Mouse (Mus musculus): ENCODE results near the gene Rusc1.

Gene Rusc1

GRCm38 (mm10) chr3:89093175-89093574, at the start of gene Rusc1:
Rusc1 (minus strand) TSS chr3:89093311.
- peak; percentile 78 for DNase-seq (ENCODE audit: low spot score)

- peak; percentile 24 for DNase-seq (ENCODE audit: low spot score)
Measured at GRCm38 (mm10) chr3:89136365-89136764, 43.3 kb upstream of the Rusc1 start.

DNA sequence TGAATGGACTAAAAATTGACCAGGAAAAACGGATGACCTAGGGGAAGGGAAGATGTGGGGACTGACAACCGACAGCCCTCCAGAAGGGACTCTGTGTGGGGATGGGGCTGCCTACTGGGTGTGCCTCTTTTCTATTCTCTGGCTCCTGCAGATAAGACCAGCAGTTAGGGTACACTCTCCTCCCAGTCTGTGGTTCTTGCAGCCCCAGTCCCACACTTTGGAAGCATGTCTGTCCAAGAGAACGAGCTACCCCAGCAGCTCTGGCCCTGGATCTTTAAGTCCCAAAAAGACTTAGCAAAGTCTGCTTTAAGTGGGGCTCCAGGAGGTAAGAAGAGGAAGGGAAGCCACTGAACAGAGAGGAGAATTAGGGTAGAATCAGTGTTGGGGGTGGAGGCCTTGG, 42.8 kb upstream of the Rusc1 start, which contains the start of gene Pklr:
Gene Pklr, plus strand, starts transcription at position 185 of the 400 bp plus-strand sequence.
- DNase-seq (ENCODE audit: low spot score): no peak

- no peak for DNase-seq (ENCODE audit: low spot score)
Measured at GRCm38 (mm10) chr3:89133752-89134151, 40.6 kb upstream of the Rusc1 start.

DNA sequence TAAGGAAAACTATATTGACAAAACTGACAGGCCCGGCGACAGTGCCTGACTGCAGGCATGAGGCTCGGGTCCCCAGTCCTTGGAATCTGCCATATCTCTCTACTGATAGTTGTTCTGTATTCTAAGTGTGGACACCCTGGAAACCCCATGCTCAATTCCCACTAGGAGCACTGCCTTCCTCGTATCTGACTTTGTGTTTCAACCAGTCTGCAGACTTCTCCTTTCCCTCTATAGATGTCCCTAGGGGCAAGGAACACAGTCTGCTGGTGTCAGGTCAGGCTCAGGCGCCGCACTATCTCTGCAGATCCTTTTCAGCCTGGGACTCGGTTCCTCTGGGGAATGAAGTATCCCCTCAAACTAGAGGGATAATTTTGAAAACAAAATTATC, 39.9 kb upstream of the Rusc1 start:
- DNase-seq (ENCODE audit: low spot score): no peak

DNA sequence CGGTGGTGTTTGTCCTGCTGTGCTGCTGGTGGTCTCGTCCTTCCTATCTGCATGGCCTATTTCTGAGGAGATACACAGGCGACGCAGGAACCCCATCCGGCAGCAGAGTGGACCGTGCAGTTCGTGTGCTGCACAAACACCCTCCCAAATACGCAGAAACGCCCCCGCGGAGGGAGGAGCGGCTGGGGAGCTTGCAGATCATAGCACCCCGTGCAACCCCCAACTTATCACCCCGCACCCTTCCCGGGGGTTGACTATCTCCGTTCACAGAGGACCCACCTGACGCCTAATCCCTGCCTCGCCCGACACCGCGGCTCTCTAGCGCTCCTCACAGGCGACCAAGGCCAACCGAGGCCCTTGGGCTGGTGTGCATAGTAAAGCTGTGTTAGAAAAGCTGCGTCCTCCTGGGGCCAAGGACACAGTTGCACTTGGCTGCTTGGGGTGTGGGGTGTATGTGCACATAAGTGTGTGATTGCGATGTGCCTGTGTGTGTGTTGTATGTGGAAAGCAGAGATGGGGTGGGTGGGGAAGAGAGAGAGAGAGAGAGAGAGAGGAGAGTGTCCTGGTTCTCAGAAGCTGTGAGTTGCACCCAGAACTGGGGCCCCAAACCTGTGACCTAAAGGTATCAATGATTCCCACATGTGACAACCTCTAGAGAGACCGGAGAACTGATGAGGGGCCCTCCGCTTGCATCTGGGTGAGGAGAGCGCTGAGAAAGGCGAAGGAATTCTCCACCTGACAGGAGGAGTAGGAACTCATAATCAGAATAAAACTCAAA, 39.4 kb upstream of the Rusc1 start:
- peak; percentile 63 for DNase-seq (ENCODE audit: low spot score)

DNA sequence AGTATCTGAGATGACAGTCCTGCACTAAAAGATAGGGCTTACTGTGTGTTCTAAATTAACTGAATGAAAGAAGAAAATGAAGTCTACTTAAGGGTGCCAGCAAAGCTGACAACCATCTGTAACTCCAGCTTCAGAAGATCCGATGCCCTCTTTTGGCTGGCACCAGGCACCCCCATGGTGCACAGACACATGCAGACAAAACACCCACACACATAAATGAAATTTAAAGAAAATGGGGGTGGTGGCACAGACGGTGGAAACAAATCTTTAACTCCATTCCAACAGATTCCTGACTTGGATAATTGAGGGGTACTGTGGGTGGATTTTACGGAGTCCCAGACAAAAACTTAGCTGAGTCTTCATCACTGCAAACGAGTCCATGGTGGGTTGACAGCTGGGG, 38.7 kb upstream of the Rusc1 start:
- no peak for DNase-seq (ENCODE audit: low spot score)

DNA sequence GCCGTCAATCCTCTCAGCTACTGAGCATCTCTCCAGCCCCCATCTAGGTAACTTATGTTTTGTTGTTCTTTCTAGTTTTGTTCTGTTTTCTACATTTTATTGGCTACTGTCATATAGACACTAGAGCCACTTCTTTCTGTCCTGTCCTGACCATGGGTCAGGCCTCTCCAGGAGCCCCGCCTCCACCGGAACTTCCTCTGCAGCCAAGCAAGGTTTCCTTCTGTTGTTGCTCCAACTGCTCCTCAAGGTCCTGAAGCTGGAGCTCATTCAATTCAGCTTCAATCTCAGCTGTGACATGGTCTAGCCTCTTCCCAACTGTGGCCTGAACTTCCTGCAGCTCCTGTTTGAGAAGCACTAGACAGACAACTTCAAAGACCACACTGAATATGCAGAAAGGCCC, 36.8 kb upstream of the Rusc1 start:
- DNase-seq (ENCODE audit: low spot score): no peak

DNA sequence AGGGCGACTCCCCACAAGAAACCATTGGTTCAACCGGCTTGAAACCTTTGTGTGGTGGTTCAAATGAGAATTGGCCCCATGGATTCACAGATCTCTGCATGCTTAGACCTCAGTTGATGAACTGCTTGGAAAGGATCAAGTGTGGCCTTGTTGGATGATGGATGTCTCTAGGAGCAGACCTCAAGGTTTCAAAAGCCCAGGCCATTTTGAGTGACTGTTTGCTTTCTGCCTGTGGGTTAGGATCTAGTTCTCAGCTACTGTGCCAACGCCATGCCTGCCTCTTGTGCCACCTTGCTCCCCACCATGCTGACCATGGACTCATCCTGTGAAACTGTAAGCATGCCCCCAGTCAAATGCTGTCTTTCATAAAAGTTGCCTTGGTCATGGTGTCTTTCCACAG, 32.9 kb upstream of the Rusc1 start:
- no peak for DNase-seq (ENCODE audit: low spot score)

GRCm38 (mm10) chr3:89124241-89124640, 31.1 kb upstream of the Rusc1 start:
- no peak for DNase-seq (ENCODE audit: low spot score)

- no peak for DNase-seq (ENCODE audit: low spot score)
Measured at GRCm38 (mm10) chr3:89123313-89123712, 30.2 kb upstream of the Rusc1 start.

- peak; percentile 59 for DNase-seq (ENCODE audit: low spot score)
Measured at GRCm38 (mm10) chr3:89115522-89115921, 22.4 kb upstream of the Rusc1 start.

GRCm38 (mm10) chr3:89113058-89113457, 19.9 kb upstream of the Rusc1 start:
- DNase-seq (ENCODE audit: low spot score): no peak

GRCm38 (mm10) chr3:89108146-89108545, 15.0 kb upstream of the Rusc1 start:
- no peak for DNase-seq (ENCODE audit: low spot score)

GRCm38 (mm10) chr3:89107545-89107944, 14.4 kb upstream of the Rusc1 start:
- DNase-seq (ENCODE audit: low spot score): no peak

- no peak for DNase-seq (ENCODE audit: low spot score)
Measured at GRCm38 (mm10) chr3:89106881-89107280, 13.8 kb upstream of the Rusc1 start.

DNA sequence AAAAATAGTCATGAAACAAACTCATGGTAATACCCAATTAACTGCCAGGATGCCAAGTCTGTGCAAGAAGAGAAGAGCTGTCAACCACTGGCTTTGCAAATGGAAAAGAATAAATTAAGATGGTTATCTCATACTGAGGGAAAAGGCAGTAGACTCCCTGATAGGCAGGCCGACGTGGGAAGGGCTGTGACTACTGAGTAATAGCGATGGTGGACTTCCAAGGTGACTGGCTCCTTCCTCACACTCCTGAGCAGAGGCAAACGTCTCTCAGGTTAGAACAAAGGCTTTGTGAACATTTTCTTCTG, 10.1 kb upstream of the Rusc1 start:
- DNase-seq (ENCODE audit: low spot score): no peak

DNA sequence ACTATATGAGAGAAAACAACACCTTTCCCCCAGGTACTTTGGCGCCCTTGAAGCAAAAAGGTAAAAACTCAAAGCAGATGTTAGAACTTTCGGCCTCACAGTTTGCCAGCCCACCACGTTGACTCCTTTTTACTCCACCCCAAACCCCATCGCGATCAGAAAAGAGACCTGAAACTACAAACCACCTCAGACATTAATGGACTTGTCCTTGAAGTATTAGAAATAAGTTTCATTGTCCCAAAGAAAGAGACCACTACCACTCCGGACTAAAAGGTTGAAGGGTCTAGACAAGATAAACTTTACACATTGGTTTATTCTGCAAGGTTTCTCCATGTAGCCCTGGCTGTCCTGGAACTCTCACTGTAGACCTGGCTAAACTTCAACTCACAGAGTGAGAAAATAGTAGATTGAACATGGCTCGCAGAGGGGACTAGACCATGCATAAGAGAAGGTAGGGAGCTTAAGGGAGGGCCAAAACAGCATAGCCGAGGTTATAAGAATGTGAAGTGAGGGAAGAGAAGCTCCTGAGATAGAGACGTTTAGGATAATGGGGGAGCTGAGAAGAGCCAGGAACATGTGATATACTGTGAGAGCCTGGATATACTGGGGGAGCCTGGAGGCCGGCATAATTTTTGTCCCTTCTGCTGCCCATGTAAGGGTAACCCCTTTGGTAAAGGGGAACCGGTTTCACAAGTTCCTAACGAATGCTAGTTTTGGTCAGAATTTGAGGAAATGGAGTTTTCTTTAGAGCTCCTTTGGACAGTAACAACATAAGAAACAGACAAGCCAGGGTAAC, 9.6 kb upstream of the Rusc1 start:
- no peak for DNase-seq (ENCODE audit: low spot score)

DNA sequence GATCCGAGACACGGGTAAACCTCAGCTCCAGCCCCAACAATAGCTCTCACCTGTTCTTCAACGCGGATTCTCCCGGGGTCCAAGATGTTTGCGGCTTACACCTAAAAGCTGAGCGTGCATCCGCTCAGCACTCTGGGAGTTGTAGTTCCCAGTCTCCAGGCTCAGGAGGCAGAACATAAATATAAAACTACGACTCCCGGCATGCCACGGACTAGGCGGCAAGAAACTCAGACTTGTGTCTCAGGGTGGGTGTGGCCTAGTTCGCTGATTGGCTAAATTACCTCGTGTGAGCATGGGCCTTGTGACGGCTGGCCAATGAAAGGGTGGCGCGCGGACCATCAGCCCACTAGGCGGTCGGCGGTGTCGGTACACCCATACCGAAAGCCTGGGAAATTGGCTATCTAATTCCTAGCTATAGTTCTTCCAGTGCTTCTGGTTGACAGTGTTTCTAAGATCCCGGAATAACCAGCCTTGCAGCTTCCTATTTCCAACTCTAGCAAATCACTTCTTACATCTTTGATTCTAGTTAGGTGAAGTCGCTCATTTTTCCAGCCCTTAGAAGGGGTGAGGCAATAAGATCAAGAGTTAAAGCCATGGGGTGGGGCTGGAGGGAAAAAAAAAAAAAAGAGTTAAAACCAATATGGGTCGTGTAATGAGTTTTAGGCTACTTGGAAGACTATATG, 8.8 kb upstream of the Rusc1 start, which contains the start of gene Fdps:
Gene Fdps, minus strand, starts transcription at position 148 of the 683 bp plus-strand sequence.
- peak; percentile 99 for DNase-seq (ENCODE audit: low spot score)

- DNase-seq (ENCODE audit: low spot score): no peak
Measured at GRCm38 (mm10) chr3:89101459-89101811, 8.3 kb upstream of the Rusc1 start.

DNA sequence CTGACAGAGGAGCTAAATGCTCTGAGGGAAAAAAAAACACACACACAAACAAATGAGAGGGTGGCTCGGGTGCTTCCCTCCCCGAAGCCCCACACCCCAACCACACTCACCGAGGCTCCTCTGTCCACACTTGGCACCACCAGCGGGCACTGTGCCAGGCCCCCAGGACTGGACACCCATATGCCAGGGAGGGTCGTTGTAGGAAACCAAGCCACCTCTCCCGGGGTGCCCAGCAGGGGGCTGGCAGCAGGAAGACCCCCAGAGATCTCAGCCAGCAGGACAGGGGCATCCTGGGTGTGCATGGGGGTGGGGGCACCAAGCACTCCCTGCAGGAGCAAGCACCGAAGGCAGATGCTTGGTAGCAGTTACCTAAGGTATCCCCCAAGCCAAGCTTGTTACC, 7.7 kb upstream of the Rusc1 start, which contains the start of gene Gm43738:
Gene Gm43738, minus strand, starts transcription at position 289 of the 400 bp plus-strand sequence.
- no peak for DNase-seq (ENCODE audit: low spot score)

DNA sequence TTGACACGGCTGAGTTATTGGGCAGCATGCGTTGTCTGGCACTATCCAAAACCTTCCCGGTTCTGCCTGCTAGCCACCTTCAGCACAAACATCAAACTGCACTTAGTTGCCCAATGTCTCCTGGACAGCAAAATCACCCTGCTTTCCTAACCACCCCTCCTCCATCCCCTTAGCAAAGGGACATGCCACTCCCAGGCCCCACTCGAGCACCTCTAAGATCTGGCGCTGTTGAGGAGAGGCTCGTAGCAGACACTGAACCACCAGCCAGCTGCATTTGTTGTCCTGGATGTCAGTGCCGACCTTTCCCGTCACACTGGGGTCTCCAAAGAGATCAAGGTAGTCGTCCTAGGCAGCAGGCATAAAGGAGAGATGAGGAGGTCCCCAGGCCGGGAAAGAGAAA, 910 bp upstream of the Rusc1 start:
- no peak for DNase-seq (ENCODE audit: low spot score)
